Mouse (Mus musculus) forebrain, embryonic 14.5 days (tissue): Measurements from ENCODE around the gene Galr3. TPM values are rescaled to one million over a fixed set of nuclear protein-coding genes. Genes with fewer than 3 reads are reported as not detected.
A peak's percentile ranks its signal among the peaks of the same experiment; 100 is the strongest.

Source experiments
- ATAC-seq: fragments of 200-750 bp; cut with Nextera tagmentation; 2 replicates; pipeline ENCODE4 v1.8.0; 2017; ENCODE audit warnings: mild to moderate bottlenecking, moderate library complexity
- DNase-seq: peaks from one replicate; pipeline ENCODE4 v3.0.0-alpha.2; 2015; ENCODE audit warnings: low spot score
- H3K27ac ChIP-seq: fragments of 300-500 bp; sonication (generic); 2 replicates; pipeline ENCODE4 v1.5.1; 2014; ENCODE audit warnings: low read depth, mild to moderate bottlenecking, control low read depth, low read length, moderate library complexity
- H3K27me3 ChIP-seq: fragments of 300-500 bp; sonication (generic); replicated peaks from 2 replicates; pipeline ENCODE4 v1.6.1; 2014; ENCODE audit warnings: low read length, control low read depth, mixed read lengths; ENCODE audit not compliant: control insufficient read depth, insufficient read depth
- H3K36me3 ChIP-seq: fragments of 300-500 bp; sonication (generic); 2 replicates; pipeline ENCODE4 v1.6.1; 2014; ENCODE audit warnings: low read length, control low read depth; ENCODE audit not compliant: control insufficient read depth, insufficient read depth
- H3K4me1 ChIP-seq: fragments of 300-500 bp; sonication (generic); 2 replicates; pipeline ENCODE4 v1.6.1; 2014; ENCODE audit warnings: antibody characterized with exemption, low read length, control low read depth; ENCODE audit not compliant: control insufficient read depth, insufficient read depth
- H3K4me2 ChIP-seq: fragments of 300-500 bp; sonication (generic); 2 replicates; pipeline ENCODE4 v1.6.1; 2014; ENCODE audit warnings: mild to moderate bottlenecking, control low read depth, low read length
- H3K4me3 ChIP-seq: fragments of 300-500 bp; sonication (generic); 2 replicates; pipeline ENCODE4 v1.5.1; 2014; ENCODE audit warnings: low read depth, low read length, control low read depth
- H3K9ac ChIP-seq: fragments of 300-500 bp; sonication (generic); 2 replicates; pipeline ENCODE4 v1.6.1; 2014; ENCODE audit warnings: mild to moderate bottlenecking, low read length, control low read depth, moderate library complexity
- H3K9me3 ChIP-seq: fragments of 300-500 bp; sonication (generic); replicated peaks from 2 replicates; pipeline ENCODE4 v1.6.1; 2016; ENCODE audit warnings: low read length, control low read depth, mixed read lengths; ENCODE audit not compliant: control insufficient read depth
- WGBS: fragments of 180-500 bp; shearing (Covaris S2); extraction: QIAGEN DNeasy Blood & Tissue Kit; methylation state at CpG from one replicate; pipeline ENCODE4 v1.1.7; 2014; 5-methylcytosine and 5-hydroxymethylcytosine counted together
- polyA plus RNA-seq: library from polyadenylated mRNA; unstranded; fragments of >200 nt; fragmentation: Nextera tagmentation; extraction: Ambion mirVana; gene quantifications from 2 replicates; pipeline ENCODE4 v1.2.1, GENCODE M21; 2014

Galr3 gene
- polyA plus RNA-seq, 1 experiment from 2014 or later = not detected

DNA sequence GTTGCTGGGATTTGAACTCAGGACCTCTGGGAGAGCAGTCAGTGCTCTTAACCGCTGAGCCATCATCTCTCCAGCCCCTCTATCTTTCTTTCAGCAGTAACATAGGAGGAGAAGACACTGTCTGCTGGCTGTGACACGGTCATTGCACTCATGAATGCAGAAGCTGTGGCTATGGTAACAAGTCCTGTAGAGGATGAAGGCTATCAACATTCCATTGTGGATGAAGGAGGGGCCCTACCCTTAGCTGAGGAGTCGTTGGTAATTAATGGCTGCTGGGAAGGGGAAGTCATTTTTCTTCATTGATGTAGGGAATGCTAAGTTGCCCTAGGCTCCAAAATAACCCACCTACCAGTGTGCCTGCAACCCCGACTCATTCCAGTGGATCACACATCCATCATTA lies 23.5 kb upstream of the Galr3 start:
- no peak overlapping the region for H3K4me2 ChIP-seq
- 43% methylated on average over 4 of the region's 4 CpGs for WGBS
- no peaks in the 10 kb centered on the region for H3K36me3 ChIP-seq
- DNase-seq = no peak
- H3K9me3 ChIP-seq = no peaks in the 10 kb centered on the region
- H3K27ac ChIP-seq = no peak overlapping the region
- H3K4me3 ChIP-seq = no peak overlapping the region
- no peak for ATAC-seq
- H3K27me3 ChIP-seq = no peaks in the 10 kb centered on the region
- no peak overlapping the region for H3K9ac ChIP-seq
- H3K4me1 ChIP-seq = peaks cover 1% of the 10 kb centered on the region; the same call in 1 of the 2 replicates

DNA sequence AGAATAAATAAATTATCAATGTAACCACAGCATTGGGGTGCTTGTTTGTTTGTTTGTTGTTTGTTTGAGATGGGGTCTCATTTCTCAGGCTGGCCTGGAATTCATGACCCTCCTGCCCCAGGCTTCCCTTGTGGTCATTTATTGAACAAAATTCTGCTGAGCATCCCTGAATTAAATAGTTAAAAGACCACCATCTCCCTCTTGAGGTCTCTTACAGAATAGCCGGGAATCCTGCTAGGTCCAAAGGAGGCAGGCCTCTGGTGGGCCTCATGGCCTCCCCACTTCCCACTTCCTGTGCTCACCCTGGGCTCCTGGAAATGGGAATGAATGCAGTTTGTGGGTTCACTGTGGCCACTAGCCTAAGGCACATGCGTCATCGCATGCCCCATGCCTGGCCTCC lies 22.8 kb upstream of the Galr3 start:
- no peaks in the 10 kb centered on the region for H3K9me3 ChIP-seq
- H3K4me1 ChIP-seq = no peaks in the 10 kb centered on the region; the same call in 1 of the 2 replicates
- H3K27me3 ChIP-seq = 0 out of 2 replicates have a peak, but pooled peaks cover 1% of the 10 kb centered on the region
- no peak overlapping the region for H3K4me3 ChIP-seq
- DNase-seq = peak; percentile 36
- H3K27ac ChIP-seq = no peak overlapping the region
- no peak for ATAC-seq
- no peak overlapping the region for H3K4me2 ChIP-seq
- H3K36me3 ChIP-seq = no peaks in the 10 kb centered on the region
- WGBS = 64% methylated on average over 3 of the region's 3 CpGs
- no peak overlapping the region for H3K9ac ChIP-seq

DNA sequence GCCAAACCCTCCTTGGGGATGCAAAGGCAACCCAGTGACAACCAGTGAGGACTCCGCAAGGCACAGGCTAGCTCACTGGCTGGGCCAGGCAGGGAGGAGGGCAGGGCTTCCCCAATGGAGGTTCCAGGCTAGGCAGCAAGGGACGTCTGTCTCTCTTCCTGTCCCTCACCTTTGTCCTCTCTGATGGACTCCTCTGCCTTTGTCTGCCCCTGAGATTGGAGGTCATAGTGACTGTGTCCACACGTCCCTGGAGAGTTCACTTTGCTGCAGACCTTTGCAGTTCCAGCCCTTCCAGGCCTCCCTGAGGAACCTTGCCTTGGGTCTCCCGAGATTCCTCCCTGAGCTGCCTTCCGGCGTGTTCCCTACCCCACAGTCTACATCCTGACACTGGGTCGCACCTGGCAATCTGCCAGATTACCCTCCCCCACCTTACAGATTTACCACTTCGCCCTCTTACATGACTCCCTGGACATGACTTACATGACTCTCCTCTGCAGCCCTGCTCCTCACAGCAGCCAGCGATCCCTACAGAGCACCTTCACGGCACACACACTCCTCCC lies 18.9 kb upstream of the Galr3 start:
- no peak for ATAC-seq

DNA sequence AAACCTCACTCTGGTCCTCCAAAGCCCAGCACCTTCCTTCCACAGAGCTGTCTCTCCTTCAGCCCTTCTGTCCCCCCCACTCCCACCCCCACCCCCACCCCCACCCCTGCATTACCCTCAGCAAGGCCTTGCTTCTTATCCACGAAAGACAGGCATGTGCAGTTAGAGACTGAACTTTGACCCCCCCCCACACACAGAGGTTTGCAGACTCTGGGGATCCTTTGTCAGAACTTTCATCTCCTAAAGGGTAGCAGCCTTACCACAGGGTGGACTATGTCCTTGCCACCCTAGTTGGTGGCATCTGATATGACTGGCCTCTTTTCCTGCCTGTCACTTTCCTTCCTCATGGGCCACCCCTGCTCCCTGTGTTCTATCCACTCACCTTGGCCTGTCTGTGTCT lies 18.3 kb upstream of the Galr3 start:
- no peak for DNase-seq
- no peak overlapping the region for H3K4me3 ChIP-seq
- no peak overlapping the region for H3K9ac ChIP-seq
- H3K27me3 ChIP-seq = 0 out of 2 replicates have a peak, but pooled peaks cover 3% of the 10 kb centered on the region
- no peaks in the 10 kb centered on the region for H3K36me3 ChIP-seq
- no peak overlapping the region for H3K27ac ChIP-seq
- H3K4me2 ChIP-seq = no peak overlapping the region
- 56% methylated on average over 1 of the region's 1 CpGs for WGBS
- peaks cover 11% of the 10 kb centered on the region for H3K4me1 ChIP-seq
- no peak for ATAC-seq
- H3K9me3 ChIP-seq = no peaks in the 10 kb centered on the region

More for the DNA sequence above, 18.9 kb upstream of the Galr3 start:
- Histone ChIP-seq H3K4me2 (no peak overlapping the region), H3K9me3 (no peaks in the 10 kb centered on the region), H3K9ac (no peak overlapping the region), H3K27ac (no peak overlapping the region), H3K4me3 (no peak overlapping the region), H3K36me3 (no peaks in the 10 kb centered on the region), H3K27me3 (0 out of 2 replicates have a peak, but pooled peaks cover 3% of the 10 kb centered on the region), H3K4me1 (peaks cover 11% of the 10 kb centered on the region)
- no peak for DNase-seq
- 64% methylated on average over 10 of the region's 10 CpGs for WGBS

DNA sequence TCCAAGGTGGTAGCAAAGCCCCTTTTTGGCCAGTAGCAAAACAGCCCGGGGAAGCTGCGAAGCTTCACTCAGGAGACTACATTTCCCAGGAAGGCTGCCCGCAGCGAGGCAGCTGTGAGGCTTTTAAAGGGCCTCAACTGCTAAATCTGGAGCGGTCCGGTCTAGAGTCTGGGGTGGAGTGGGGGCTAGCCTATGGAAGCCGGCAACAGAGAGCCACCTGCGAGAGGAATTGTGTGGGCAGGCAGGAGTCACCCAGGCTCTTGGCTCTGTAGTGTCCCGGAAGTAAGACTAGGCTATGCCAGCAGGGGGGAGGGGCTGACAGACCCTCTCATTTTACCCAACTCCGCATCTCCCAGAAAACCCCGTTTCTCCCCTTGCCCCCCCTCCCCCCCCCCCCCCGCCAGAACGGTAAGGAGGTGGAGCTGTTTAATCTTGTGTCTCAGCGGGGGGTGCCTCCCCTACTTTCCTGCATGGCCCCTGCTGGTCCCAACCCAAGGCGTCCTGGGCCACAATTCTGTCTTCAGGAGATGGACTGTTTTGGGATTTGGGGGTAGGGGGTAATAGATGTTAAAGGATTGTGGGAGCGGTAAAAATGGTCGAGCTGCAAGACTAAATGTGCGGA lies 15.9 kb upstream of the Galr3 start:
- Histone ChIP-seq H3K27ac (no peak overlapping the region), H3K36me3 (no peaks in the 10 kb centered on the region), H3K9ac (peak overlapping the region; percentile 13), H3K4me2 (peak overlapping the region; percentile 39), H3K9me3 (no peaks in the 10 kb centered on the region), H3K27me3 (0 out of 2 replicates have a peak, but pooled peaks cover 3% of the 10 kb centered on the region), H3K4me1 (peaks cover 11% of the 10 kb centered on the region), H3K4me3 (no peak overlapping the region)
- ATAC-seq (no peak), DNase-seq (peak; percentile 36)
- 14% methylated on average over 15 of the region's 18 CpGs for WGBS

DNA sequence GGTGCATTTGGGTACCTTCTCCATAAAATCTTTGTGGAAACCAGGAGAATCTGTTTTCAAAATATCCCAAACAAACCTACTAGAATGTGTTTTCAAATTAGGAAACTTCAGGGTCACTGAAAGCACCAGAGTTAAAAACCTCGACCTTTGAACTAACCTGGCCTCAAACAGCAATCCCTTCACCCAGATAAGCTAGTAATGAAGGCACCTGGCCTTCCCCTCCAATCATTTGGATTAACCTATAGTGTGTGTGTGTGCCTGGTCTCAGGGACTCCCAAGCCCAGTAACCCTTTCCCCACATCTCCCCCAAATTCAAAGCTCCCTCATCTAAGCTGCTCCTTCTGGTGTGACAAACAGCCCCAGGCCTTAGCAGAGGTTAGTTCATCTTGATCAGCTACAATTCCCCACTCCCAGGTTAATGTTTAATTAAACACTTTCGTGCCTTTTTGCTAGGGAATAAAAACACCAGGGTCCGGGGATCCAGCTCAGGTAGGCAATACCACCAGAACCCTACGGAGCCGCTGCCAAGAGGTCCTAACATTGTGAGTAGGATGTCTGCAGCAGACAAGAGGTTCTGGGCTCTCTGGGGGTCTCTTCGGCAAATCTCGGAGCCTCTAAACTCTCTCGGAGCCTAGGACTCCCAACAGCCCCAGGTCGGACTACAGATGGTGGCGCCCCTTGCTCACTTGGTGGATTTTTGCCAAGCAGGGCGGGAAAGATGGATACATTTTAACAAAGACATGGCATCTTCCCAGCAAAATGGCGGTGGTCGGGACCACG lies 15.0 kb upstream of the Galr3 start:
- Histone ChIP-seq H3K4me3 (peak overlapping the region; percentile 81; the same call in 1 of the 2 replicates), H3K36me3 (no peaks in the 10 kb centered on the region), H3K4me1 (peaks cover 17% of the 10 kb centered on the region), H3K9me3 (no peaks in the 10 kb centered on the region), H3K4me2 (peak overlapping the region; percentile 95), H3K27ac (peak overlapping the region; percentile 4; the same call in 1 of the 2 replicates), H3K9ac (no peak overlapping the region; the same call in 1 of the 2 replicates), H3K27me3 (0 out of 2 replicates have a peak, but pooled peaks cover 3% of the 10 kb centered on the region)
- ATAC-seq = no peak
- 39% methylated on average over 14 of the region's 14 CpGs for WGBS
- DNase-seq = peak; percentile 70

DNA sequence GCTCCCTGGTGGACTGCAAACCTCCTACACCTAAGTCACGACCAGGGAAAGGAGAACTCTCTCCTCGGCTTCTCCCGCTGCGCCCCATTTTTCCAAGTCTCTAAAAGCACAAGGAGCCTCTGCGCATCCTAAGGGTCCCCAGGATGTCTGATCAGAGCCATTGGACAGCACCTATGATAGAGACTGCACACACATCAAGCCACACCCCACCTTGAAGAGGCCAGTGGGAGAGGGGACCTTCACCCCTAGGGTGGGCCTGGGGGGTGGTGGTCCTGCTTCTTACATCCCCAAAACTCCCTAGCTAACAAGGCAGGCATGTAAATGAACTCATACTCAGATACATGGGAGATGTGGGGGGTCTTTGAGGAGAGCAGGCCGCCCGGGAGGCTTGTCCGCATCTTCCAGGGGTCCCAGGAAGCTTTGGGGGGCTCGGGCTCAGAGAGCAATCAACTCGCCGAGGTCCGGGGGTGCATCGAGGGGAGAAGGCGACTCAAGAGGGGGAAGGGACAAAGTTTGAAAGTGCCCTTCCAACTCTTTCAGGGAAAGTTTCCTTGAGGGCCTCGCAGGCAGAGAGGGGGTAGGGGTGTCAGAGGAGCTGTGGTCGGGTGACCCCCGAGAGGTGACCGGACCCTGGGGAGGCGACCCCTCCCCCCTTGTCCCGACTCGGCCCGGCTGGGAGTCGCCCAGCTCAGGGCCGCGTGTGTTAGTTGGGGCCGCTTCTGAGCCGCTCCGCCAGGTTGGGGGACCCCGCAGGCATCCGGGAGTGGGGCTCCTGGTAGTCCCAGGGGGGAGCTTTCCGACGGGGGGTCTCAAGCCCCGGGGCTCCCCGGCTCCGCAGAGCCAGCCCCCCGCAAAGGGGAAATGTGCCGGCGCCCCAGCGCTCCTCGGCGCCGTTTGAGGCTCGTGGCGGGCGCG lies 14.1 kb upstream of the Galr3 start:
- H3K9me3 ChIP-seq = no peaks in the 10 kb centered on the region
- H3K36me3 ChIP-seq = no peaks in the 10 kb centered on the region
- H3K27me3 ChIP-seq = 0 out of 2 replicates have a peak, but pooled peaks cover 3% of the 10 kb centered on the region
- peak overlapping the region; percentile 95 for H3K4me2 ChIP-seq
- DNase-seq (peak; percentile 11), ATAC-seq (peak; percentile 28; the same call in 1 of the 2 replicates)
- H3K4me3 ChIP-seq = peak overlapping the region; percentile 81
- H3K4me1 ChIP-seq = peaks cover 20% of the 10 kb centered on the region
- peak overlapping the region; percentile 100 for H3K9ac ChIP-seq
- peak overlapping the region; percentile 97 for H3K27ac ChIP-seq
- WGBS = 5% methylated on average over 41 of the region's 46 CpGs

DNA sequence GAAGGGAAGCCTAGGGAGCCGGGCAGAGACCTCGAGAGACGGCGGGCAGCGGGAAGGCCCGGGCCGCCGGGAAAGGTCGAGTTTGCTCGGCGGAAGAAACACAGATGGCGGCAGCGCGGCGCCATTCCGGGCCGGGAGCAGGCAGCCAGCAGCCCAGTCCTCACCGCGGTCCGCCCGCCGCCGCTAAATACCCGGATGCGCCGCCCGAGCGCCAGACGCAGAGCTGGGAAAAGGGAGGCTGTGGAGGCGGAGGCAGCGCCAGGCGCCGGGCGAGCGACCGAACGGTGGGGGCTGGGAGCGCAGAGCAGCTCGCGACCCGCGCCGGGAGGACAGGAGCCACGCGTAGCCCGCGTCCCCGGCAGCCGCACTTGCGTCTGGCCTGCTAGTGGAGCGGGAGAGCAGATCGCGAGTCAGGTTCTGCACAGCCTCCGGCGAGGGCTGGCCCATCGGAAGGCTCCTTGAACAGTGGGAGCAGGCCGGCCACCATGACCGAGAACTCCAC lies 13.4 kb upstream of the Galr3 start, which contains the start of gene H1f0:
TSS of gene H1f0 (plus strand) at position 214 of the 502 bp plus-strand sequence.
- Histone ChIP-seq H3K9ac (peak within 1 kb of the TSS; percentile 100), H3K4me2 (peak within 1 kb of the TSS; percentile 95), H3K27ac (peak within 1 kb of the TSS; percentile 97), H3K36me3 (no peaks in the 10 kb centered on the region), H3K4me3 (peak within 1 kb of the TSS; percentile 81), H3K27me3 (0 out of 2 replicates have a peak, but pooled peaks cover 3% of the 10 kb centered on the region), H3K9me3 (no peaks in the 10 kb centered on the region), H3K4me1 (peaks cover 20% of the 10 kb centered on the region)
- under 1% methylated on average over 53 of the region's 58 CpGs for WGBS
- peak; percentile 93 for DNase-seq
- ATAC-seq = peak; percentile 85
